Mouse (Mus musculus): ENCODE measurements around the gene Ptprcap. TPM values are rescaled to one million over a fixed set of nuclear protein-coding genes. Genes with fewer than 3 reads are reported as not detected.

Gene Ptprcap
- polyA plus RNA-seq, 1 experiment, result not detected

GRCm38 (mm10) chr19:4113186-4113805 lies 40.1 kb upstream of the Ptprcap start:
- no peak overlapping the region for H3K27ac ChIP-seq (ENCODE audit: insufficient read depth, low read length)
- no peaks in the 10 kb centered on the region for H3K36me3 ChIP-seq (ENCODE audit: control insufficient read depth, insufficient read depth, low read length, poor library complexity, severe bottlenecking)
- H3K9ac ChIP-seq (ENCODE audit: low read depth, poor library complexity, severe bottlenecking), result no peak overlapping the region

GRCm38 (mm10) chr19:4113806-4114230 lies 39.6 kb upstream of the Ptprcap start:
- no peaks in the 10 kb centered on the region for H3K27me3 ChIP-seq (ENCODE audit: control insufficient read depth, insufficient read depth, low read length, poor library complexity, severe bottlenecking)
- no peak overlapping the region for H3K4me3 ChIP-seq (ENCODE audit: low read depth, low read length)
- no peaks in the 10 kb centered on the region for H3K36me3 ChIP-seq (ENCODE audit: control insufficient read depth, insufficient read depth, low read length, poor library complexity, severe bottlenecking)
- no peaks in the 10 kb centered on the region for H3K4me1 ChIP-seq (ENCODE audit: control insufficient read depth, insufficient read depth, low read length)
- H3K9ac ChIP-seq (ENCODE audit: low read depth, poor library complexity, severe bottlenecking), result no peak overlapping the region
- no peak overlapping the region for H3K27ac ChIP-seq (ENCODE audit: insufficient read depth, low read length)
- no peak for TF ChIP-seq EP300 (IDR thresholded peaks at IDR 0.05; ENCODE audit: insufficient read depth, low read depth, low read length)
- no peak for TF ChIP-seq POLR2A (IDR thresholded peaks at IDR 0.05; ENCODE audit: insufficient read depth, low read length)
- no peak for TF ChIP-seq CTCF (IDR thresholded peaks at IDR 0.05; ENCODE audit: low read depth, low read length)
- H3K9me3 ChIP-seq (replicated peaks; ENCODE audit: control insufficient read depth, insufficient read depth, low read length, poor library complexity, severe bottlenecking), result no peaks in the 10 kb centered on the region

More at GRCm38 (mm10) chr19:4113186-4113805, 40.1 kb upstream of the Ptprcap start:
- H3K4me1 ChIP-seq (ENCODE audit: control insufficient read depth, insufficient read depth, low read length), result no peaks in the 10 kb centered on the region
- H3K9me3 ChIP-seq (replicated peaks; ENCODE audit: control insufficient read depth, insufficient read depth, low read length, poor library complexity, severe bottlenecking), result no peaks in the 10 kb centered on the region
- TF ChIP-seq POLR2A (IDR thresholded peaks at IDR 0.05; ENCODE audit: insufficient read depth, low read length) (no peak), EP300 (IDR thresholded peaks at IDR 0.05; ENCODE audit: insufficient read depth, low read depth, low read length) (no peak), CTCF (IDR thresholded peaks at IDR 0.05; ENCODE audit: low read depth, low read length) (no peak)
- H3K27me3 ChIP-seq (ENCODE audit: control insufficient read depth, insufficient read depth, low read length, poor library complexity, severe bottlenecking), result no peaks in the 10 kb centered on the region
- H3K4me3 ChIP-seq (ENCODE audit: low read depth, low read length), result no peak overlapping the region

GRCm38 (mm10) chr19:4114551-4114950 lies 38.9 kb upstream of the Ptprcap start:
- Histone ChIP-seq H3K9ac (ENCODE audit: low read depth, poor library complexity, severe bottlenecking) (no peak overlapping the region), H3K27me3 (ENCODE audit: control insufficient read depth, insufficient read depth, low read length, poor library complexity, severe bottlenecking) (no peaks in the 10 kb centered on the region), H3K4me1 (ENCODE audit: control insufficient read depth, insufficient read depth, low read length) (no peaks in the 10 kb centered on the region), H3K4me3 (ENCODE audit: low read depth, low read length) (no peak overlapping the region), H3K27ac (ENCODE audit: insufficient read depth, low read length) (no peak overlapping the region), H3K9me3 (replicated peaks; ENCODE audit: control insufficient read depth, insufficient read depth, low read length, poor library complexity, severe bottlenecking) (no peaks in the 10 kb centered on the region), H3K36me3 (ENCODE audit: control insufficient read depth, insufficient read depth, low read length, poor library complexity, severe bottlenecking) (no peaks in the 10 kb centered on the region)
- TF ChIP-seq EP300 (IDR thresholded peaks at IDR 0.05; ENCODE audit: insufficient read depth, low read depth, low read length) (no peak), CTCF (IDR thresholded peaks at IDR 0.05; ENCODE audit: low read depth, low read length) (no peak), POLR2A (IDR thresholded peaks at IDR 0.05; ENCODE audit: insufficient read depth, low read length) (no peak)

- H3K9ac ChIP-seq (ENCODE audit: low read depth, poor library complexity, severe bottlenecking), result no peak overlapping the region
- H3K27ac ChIP-seq (ENCODE audit: insufficient read depth, low read length), result no peak overlapping the region
- H3K27me3 ChIP-seq (ENCODE audit: control insufficient read depth, insufficient read depth, low read length, poor library complexity, severe bottlenecking), result no peaks in the 10 kb centered on the region
- TF ChIP-seq CTCF (IDR thresholded peaks at IDR 0.05; ENCODE audit: low read depth, low read length), result no peak
- TF ChIP-seq EP300 (IDR thresholded peaks at IDR 0.05; ENCODE audit: insufficient read depth, low read depth, low read length), result no peak
- no peak for TF ChIP-seq POLR2A (IDR thresholded peaks at IDR 0.05; ENCODE audit: insufficient read depth, low read length)
- H3K9me3 ChIP-seq (replicated peaks; ENCODE audit: control insufficient read depth, insufficient read depth, low read length, poor library complexity, severe bottlenecking), result no peaks in the 10 kb centered on the region
- H3K4me1 ChIP-seq (ENCODE audit: control insufficient read depth, insufficient read depth, low read length), result no peaks in the 10 kb centered on the region
- H3K36me3 ChIP-seq (ENCODE audit: control insufficient read depth, insufficient read depth, low read length, poor library complexity, severe bottlenecking), result no peaks in the 10 kb centered on the region
- H3K4me3 ChIP-seq (ENCODE audit: low read depth, low read length), result no peak overlapping the region
These were observed 38.3 kb upstream of the Ptprcap start for GRCm38 (mm10) chr19:4115144-4115543.

- Histone ChIP-seq H3K36me3 (ENCODE audit: control insufficient read depth, insufficient read depth, low read length, poor library complexity, severe bottlenecking) (no peaks in the 10 kb centered on the region), H3K4me1 (ENCODE audit: control insufficient read depth, insufficient read depth, low read length) (no peaks in the 10 kb centered on the region), H3K27ac (ENCODE audit: insufficient read depth, low read length) (no peak overlapping the region), H3K4me3 (ENCODE audit: low read depth, low read length) (no peak overlapping the region), H3K9me3 (replicated peaks; ENCODE audit: control insufficient read depth, insufficient read depth, low read length, poor library complexity, severe bottlenecking) (no peaks in the 10 kb centered on the region), H3K27me3 (ENCODE audit: control insufficient read depth, insufficient read depth, low read length, poor library complexity, severe bottlenecking) (no peaks in the 10 kb centered on the region), H3K9ac (ENCODE audit: low read depth, poor library complexity, severe bottlenecking) (no peak overlapping the region)
- no peak for TF ChIP-seq EP300 (IDR thresholded peaks at IDR 0.05; ENCODE audit: insufficient read depth, low read depth, low read length)
- no peak for TF ChIP-seq CTCF (IDR thresholded peaks at IDR 0.05; ENCODE audit: low read depth, low read length)
- TF ChIP-seq POLR2A (IDR thresholded peaks at IDR 0.05; ENCODE audit: insufficient read depth, low read length), result no peak
These were observed 37.6 kb upstream of the Ptprcap start for GRCm38 (mm10) chr19:4115816-4116215.

- H3K36me3 ChIP-seq (ENCODE audit: control insufficient read depth, insufficient read depth, low read length, poor library complexity, severe bottlenecking), result no peaks in the 10 kb centered on the region
- no peaks in the 10 kb centered on the region for H3K9me3 ChIP-seq (replicated peaks; ENCODE audit: control insufficient read depth, insufficient read depth, low read length, poor library complexity, severe bottlenecking)
- H3K27ac ChIP-seq (ENCODE audit: insufficient read depth, low read length), result no peak overlapping the region
- no peaks in the 10 kb centered on the region for H3K4me1 ChIP-seq (ENCODE audit: control insufficient read depth, insufficient read depth, low read length)
- no peak overlapping the region for H3K4me3 ChIP-seq (ENCODE audit: low read depth, low read length)
- no peak for TF ChIP-seq EP300 (IDR thresholded peaks at IDR 0.05; ENCODE audit: insufficient read depth, low read depth, low read length)
- TF ChIP-seq CTCF (IDR thresholded peaks at IDR 0.05; ENCODE audit: low read depth, low read length), result no peak
- no peak for TF ChIP-seq POLR2A (IDR thresholded peaks at IDR 0.05; ENCODE audit: insufficient read depth, low read length)
- H3K27me3 ChIP-seq (ENCODE audit: control insufficient read depth, insufficient read depth, low read length, poor library complexity, severe bottlenecking), result no peaks in the 10 kb centered on the region
- no peak overlapping the region for H3K9ac ChIP-seq (ENCODE audit: low read depth, poor library complexity, severe bottlenecking)
These were observed 36.4 kb upstream of the Ptprcap start for GRCm38 (mm10) chr19:4117006-4117405.
